Mouse (Mus musculus): Measurements from ENCODE around the gene Slc44a5. TPM values are rescaled to one million over a fixed set of nuclear protein-coding genes. Genes with fewer than 3 reads are reported as not detected.
A peak's percentile ranks its signal among the peaks of the same experiment; 100 is the strongest.

Gene Slc44a5
- polyA plus RNA-seq, 1 experiment from 2014 or later: 0.81 TPM

DNA sequence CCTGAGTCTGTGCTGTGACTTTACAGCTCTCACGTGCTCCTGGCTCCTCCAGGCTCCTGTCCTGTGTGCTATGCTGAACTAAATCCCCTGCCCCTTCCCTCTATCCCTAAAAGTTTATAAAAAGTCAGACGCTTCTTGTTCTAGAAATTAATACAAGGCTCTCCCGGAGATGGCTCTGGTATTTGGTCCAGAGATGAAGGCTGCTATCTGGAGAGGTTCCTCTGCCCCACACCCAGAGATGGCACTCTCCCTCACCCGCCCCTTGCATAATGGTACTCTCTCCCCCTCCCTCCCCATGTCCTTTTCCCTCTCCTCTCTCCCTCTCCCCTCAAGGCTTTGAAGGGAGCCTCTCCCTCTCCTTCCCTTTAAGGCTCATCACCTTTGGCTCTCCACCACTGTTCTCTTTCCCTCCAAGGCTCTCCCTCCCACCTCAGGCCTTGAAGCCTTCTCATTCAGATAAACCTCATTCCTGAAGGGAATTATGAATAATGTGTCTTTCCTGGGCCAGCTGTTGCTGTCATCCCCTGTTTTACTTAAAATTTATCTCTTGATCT is 236.0 kb downstream of the Slc44a5 start:
- no peaks in the 10 kb centered on the region for H3K9me3 ChIP-seq (ENCODE audit: control insufficient read depth, low read length)
- no peak overlapping the region for H3K4me3 ChIP-seq (ENCODE audit: low read length)
- no peaks in the 10 kb centered on the region for H3K27me3 ChIP-seq (ENCODE audit: control insufficient read depth, insufficient read depth, low read length)
- H3K36me3 ChIP-seq (ENCODE audit: control insufficient read depth, insufficient read depth, low read length): no peaks in the 10 kb centered on the region
- WGBS: 25% methylated on average over 4 of the region's 4 CpGs
- no peak overlapping the region for H3K4me2 ChIP-seq (replicated peaks; ENCODE audit: low read depth, low read length)
- no peak overlapping the region for H3K9ac ChIP-seq (ENCODE audit: low read depth, low read length)
- H3K27ac ChIP-seq (ENCODE audit: low read depth, low read length): no peak overlapping the region
- peak; percentile 47; the same call in 1 of the 2 replicates for ATAC-seq (ENCODE audit: low FRiP score, low TSS enrichment)
- 0 out of 2 replicates have a peak, but pooled peaks cover 8% of the 10 kb centered on the region for H3K4me1 ChIP-seq (ENCODE audit: control insufficient read depth, insufficient read depth, low read length)

- H3K9ac ChIP-seq (ENCODE audit: low read depth, low read length): no peak overlapping the region
- no peak overlapping the region for H3K4me3 ChIP-seq (ENCODE audit: low read length)
- H3K4me1 ChIP-seq (ENCODE audit: control insufficient read depth, insufficient read depth, low read length): 0 out of 2 replicates have a peak, but pooled peaks cover 8% of the 10 kb centered on the region
- H3K36me3 ChIP-seq (ENCODE audit: control insufficient read depth, insufficient read depth, low read length): no peaks in the 10 kb centered on the region
- no peaks in the 10 kb centered on the region for H3K9me3 ChIP-seq (ENCODE audit: control insufficient read depth, low read length)
- no peak overlapping the region for H3K4me2 ChIP-seq (replicated peaks; ENCODE audit: low read depth, low read length)
- 9% methylated on average over 4 of the region's 4 CpGs for WGBS
- no peaks in the 10 kb centered on the region for H3K27me3 ChIP-seq (ENCODE audit: control insufficient read depth, insufficient read depth, low read length)
- ATAC-seq (ENCODE audit: low FRiP score, low TSS enrichment): 0 out of 2 replicates have a peak, but pooled peaks have one; percentile 43
- no peak overlapping the region for H3K27ac ChIP-seq (ENCODE audit: low read depth, low read length)
Observed at GRCm38 (mm10) chr3:154209776-154210430, 236.7 kb downstream of the Slc44a5 start.

DNA sequence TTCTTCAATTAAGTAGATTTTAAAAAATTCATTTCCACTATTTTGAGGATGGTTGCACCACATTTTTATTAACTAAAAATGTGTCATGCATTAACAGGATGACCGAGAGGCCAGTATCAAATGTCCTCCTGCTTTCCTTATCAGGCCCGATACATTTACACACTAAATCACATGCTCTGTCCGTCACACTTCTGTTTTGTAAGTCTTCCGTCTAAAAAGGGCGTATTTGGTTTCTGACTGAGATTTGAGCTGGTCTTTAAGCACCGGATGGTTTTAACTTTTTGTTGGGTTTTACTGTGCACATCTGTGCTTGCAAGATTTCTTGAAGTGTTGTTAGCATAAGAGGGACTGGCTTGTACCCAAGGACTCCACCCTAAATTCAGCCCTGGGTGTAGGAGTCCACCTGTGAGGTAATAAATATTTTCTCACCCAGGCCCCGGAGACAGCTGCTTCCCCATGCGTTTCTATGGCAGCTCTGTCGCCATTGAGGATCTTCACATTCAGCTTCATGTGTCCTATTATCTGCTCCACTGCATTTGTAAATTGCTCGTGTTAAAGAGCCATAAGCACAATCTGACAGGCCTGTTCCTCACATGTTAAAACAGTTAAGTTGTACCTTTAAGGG is 237.3 kb downstream of the Slc44a5 start:
- Histone ChIP-seq H3K9me3 (ENCODE audit: control insufficient read depth, low read length) (no peaks in the 10 kb centered on the region), H3K9ac (ENCODE audit: low read depth, low read length) (no peak overlapping the region), H3K4me1 (ENCODE audit: control insufficient read depth, insufficient read depth, low read length) (0 out of 2 replicates have a peak, but pooled peaks cover 8% of the 10 kb centered on the region), H3K4me2 (replicated peaks; ENCODE audit: low read depth, low read length) (no peak overlapping the region), H3K27me3 (ENCODE audit: control insufficient read depth, insufficient read depth, low read length) (no peaks in the 10 kb centered on the region), H3K27ac (ENCODE audit: low read depth, low read length) (no peak overlapping the region), H3K4me3 (ENCODE audit: low read length) (no peak overlapping the region), H3K36me3 (ENCODE audit: control insufficient read depth, insufficient read depth, low read length) (no peaks in the 10 kb centered on the region)
- peak; percentile 84 for ATAC-seq (ENCODE audit: low FRiP score, low TSS enrichment)
- 17% methylated on average over 10 of the region's 10 CpGs for WGBS

DNA sequence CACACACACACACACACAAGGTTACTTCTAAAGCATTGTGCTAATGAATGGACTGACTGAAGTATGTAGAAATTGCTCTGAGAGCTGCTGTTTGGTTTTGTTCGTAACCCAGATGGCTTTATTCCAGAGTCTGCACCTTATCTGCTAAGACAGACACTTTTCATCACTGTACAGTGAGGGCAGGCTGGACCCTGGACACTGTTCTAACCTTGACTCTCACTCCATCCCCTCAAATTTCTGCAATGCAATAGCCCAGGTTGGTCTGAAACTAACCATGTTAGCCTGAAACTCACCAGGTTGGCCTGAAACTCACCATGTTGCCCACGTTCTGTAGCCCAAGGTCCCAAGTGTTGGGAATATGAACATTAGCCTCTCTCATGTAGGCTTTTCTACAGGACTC is 239.3 kb downstream of the Slc44a5 start:
- no peak for ATAC-seq (ENCODE audit: low FRiP score, low TSS enrichment)
- H3K36me3 ChIP-seq (ENCODE audit: control insufficient read depth, insufficient read depth, low read length): no peaks in the 10 kb centered on the region
- no peak overlapping the region for H3K9ac ChIP-seq (ENCODE audit: low read depth, low read length)
- no peak overlapping the region for H3K27ac ChIP-seq (ENCODE audit: low read depth, low read length)
- no peaks in the 10 kb centered on the region for H3K9me3 ChIP-seq (ENCODE audit: control insufficient read depth, low read length)
- H3K27me3 ChIP-seq (ENCODE audit: control insufficient read depth, insufficient read depth, low read length): no peaks in the 10 kb centered on the region
- 0 out of 2 replicates have a peak, but pooled peaks cover 8% of the 10 kb centered on the region for H3K4me1 ChIP-seq (ENCODE audit: control insufficient read depth, insufficient read depth, low read length)
- no peak overlapping the region for H3K4me2 ChIP-seq (replicated peaks; ENCODE audit: low read depth, low read length)
- 93% methylated on average over 2 of the region's 2 CpGs for WGBS
- no peak overlapping the region for H3K4me3 ChIP-seq (ENCODE audit: low read length)

DNA sequence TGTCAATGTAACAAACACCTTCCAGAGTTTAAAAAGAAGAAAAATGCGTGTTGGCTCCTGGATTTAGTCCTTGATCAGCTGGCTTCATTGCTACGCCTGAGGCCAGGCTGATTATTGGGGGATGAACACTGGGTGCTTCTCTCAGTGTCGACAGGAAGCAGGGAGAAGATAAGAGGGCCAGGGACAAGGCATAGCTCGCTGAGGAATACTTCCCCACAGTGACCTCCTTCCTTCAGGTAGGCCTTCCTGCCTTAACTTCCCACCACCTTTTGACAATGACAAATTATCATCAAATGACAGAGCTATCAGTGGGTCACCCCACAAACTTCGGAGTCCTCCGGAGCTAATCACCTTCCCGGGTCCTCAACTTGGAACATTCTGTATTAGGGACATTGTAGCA is 242.1 kb downstream of the Slc44a5 start:
- Histone ChIP-seq H3K4me3 (ENCODE audit: low read length) (no peak overlapping the region), H3K9ac (ENCODE audit: low read depth, low read length) (no peak overlapping the region), H3K27me3 (ENCODE audit: control insufficient read depth, insufficient read depth, low read length) (no peaks in the 10 kb centered on the region), H3K4me1 (ENCODE audit: control insufficient read depth, insufficient read depth, low read length) (0 out of 2 replicates have a peak, but pooled peaks cover 4% of the 10 kb centered on the region), H3K4me2 (replicated peaks; ENCODE audit: low read depth, low read length) (no peak overlapping the region), H3K9me3 (ENCODE audit: control insufficient read depth, low read length) (no peaks in the 10 kb centered on the region), H3K27ac (ENCODE audit: low read depth, low read length) (no peak overlapping the region), H3K36me3 (ENCODE audit: control insufficient read depth, insufficient read depth, low read length) (no peaks in the 10 kb centered on the region)
- ATAC-seq (ENCODE audit: low FRiP score, low TSS enrichment): no peak
- 76% methylated on average over 7 of the region's 7 CpGs for WGBS

- Histone ChIP-seq H3K4me1 (ENCODE audit: control insufficient read depth, insufficient read depth, low read length) (no peaks in the 10 kb centered on the region), H3K36me3 (ENCODE audit: control insufficient read depth, insufficient read depth, low read length) (no peaks in the 10 kb centered on the region), H3K9me3 (ENCODE audit: control insufficient read depth, low read length) (no peaks in the 10 kb centered on the region), H3K27ac (ENCODE audit: low read depth, low read length) (no peak overlapping the region), H3K4me2 (replicated peaks; ENCODE audit: low read depth, low read length) (no peak overlapping the region), H3K9ac (ENCODE audit: low read depth, low read length) (no peak overlapping the region), H3K27me3 (ENCODE audit: control insufficient read depth, insufficient read depth, low read length) (no peaks in the 10 kb centered on the region), H3K4me3 (ENCODE audit: low read length) (no peak overlapping the region)
- no peak for ATAC-seq (ENCODE audit: low FRiP score, low TSS enrichment)
Observed at GRCm38 (mm10) chr3:154215779-154216178, 242.5 kb downstream of the Slc44a5 start.

DNA sequence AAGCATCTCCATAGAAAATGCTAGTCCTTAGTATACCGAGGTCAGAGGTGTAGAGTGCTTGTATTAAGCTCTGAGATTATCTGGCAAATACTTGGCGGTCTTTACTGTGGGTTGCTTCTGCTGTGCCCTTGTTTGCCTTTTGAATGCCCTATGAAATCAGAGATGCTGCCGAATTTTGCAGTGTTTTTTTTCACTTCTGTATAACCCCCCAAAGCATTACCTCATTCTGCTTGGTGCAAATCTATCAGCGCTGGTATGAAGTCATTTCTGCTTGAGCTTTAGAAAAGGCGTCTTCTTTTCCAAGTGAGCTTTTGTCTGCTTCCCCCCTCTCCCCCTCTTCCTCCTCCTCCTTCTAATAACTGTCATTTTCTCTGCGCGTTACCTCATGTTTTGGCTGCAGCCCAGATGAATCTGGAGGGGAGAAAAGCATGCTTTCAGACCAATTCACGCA is 248.9 kb downstream of the Slc44a5 start:
- Histone ChIP-seq H3K36me3 (ENCODE audit: control insufficient read depth, insufficient read depth, low read length) (no peaks in the 10 kb centered on the region), H3K4me1 (ENCODE audit: control insufficient read depth, insufficient read depth, low read length) (no peaks in the 10 kb centered on the region), H3K27ac (ENCODE audit: low read depth, low read length) (no peak overlapping the region), H3K9me3 (ENCODE audit: control insufficient read depth, low read length) (no peaks in the 10 kb centered on the region), H3K4me3 (ENCODE audit: low read length) (no peak overlapping the region), H3K9ac (ENCODE audit: low read depth, low read length) (no peak overlapping the region), H3K4me2 (replicated peaks; ENCODE audit: low read depth, low read length) (no peak overlapping the region), H3K27me3 (ENCODE audit: control insufficient read depth, insufficient read depth, low read length) (no peaks in the 10 kb centered on the region)
- no peak for ATAC-seq (ENCODE audit: low FRiP score, low TSS enrichment)
- 72% methylated on average over 8 of the region's 8 CpGs for WGBS

DNA sequence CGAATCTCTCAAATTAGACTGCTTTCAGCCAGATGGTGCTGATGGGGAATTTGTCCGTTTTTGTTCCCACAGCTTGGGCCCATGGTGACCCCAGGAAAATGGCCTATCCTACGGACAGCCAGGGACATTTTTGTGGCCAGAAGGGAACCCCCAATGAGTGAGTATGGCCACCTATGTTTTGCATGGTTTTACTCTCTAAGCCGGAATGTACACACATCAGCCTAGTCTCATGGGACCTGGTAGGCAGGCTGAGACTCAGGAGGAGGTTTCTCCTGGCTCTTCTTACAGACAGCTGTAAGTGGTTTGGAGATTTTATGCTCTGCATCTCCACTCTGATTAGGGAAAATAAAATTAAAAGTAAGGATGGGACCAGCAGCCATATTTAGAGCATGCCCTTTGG is 249.5 kb downstream of the Slc44a5 start:
- H3K9ac ChIP-seq (ENCODE audit: low read depth, low read length): no peak overlapping the region
- no peak overlapping the region for H3K27ac ChIP-seq (ENCODE audit: low read depth, low read length)
- no peaks in the 10 kb centered on the region for H3K9me3 ChIP-seq (ENCODE audit: control insufficient read depth, low read length)
- no peaks in the 10 kb centered on the region for H3K36me3 ChIP-seq (ENCODE audit: control insufficient read depth, insufficient read depth, low read length)
- no peak for ATAC-seq (ENCODE audit: low FRiP score, low TSS enrichment)
- H3K4me2 ChIP-seq (replicated peaks; ENCODE audit: low read depth, low read length): no peak overlapping the region
- 75% methylated on average over 4 of the region's 4 CpGs for WGBS
- no peaks in the 10 kb centered on the region for H3K4me1 ChIP-seq (ENCODE audit: control insufficient read depth, insufficient read depth, low read length)
- H3K4me3 ChIP-seq (ENCODE audit: low read length): no peak overlapping the region
- no peaks in the 10 kb centered on the region for H3K27me3 ChIP-seq (ENCODE audit: control insufficient read depth, insufficient read depth, low read length)

Data from kidney, embryonic 14.5 days (tissue).